Mouse (Mus musculus) induced T-regulatory cell, adult 2 months (primary cell): ENCODE results near the gene Mb.
A peak's percentile ranks its signal among the peaks of the same experiment; 100 is the strongest.

Experiments
- DNase-seq: peaks from one replicate; pipeline ENCODE4 v3.0.0-alpha.2; 2012; ENCODE audit warnings: low read depth

The Mb gene

DNA sequence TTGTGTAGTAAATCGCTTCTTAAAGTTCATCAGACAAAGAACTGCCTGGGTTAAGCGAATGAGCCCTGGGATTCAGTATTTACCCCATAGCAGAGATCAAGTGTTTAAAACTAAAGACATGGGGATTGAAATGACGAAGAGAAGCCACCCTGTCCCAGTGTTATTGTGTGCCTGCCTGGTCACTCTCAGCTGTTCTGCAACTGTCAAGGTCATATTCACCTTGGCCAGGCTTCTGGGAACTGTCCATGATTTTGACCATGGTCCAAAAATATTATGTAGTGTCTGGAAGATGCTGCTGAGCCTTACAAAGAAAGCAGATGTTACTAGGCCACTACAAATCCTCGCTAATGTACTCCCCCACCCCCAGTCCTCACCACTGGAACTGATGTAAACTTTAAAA, 70.7 kb downstream of the Mb start:
- DNase-seq = no peak

DNA sequence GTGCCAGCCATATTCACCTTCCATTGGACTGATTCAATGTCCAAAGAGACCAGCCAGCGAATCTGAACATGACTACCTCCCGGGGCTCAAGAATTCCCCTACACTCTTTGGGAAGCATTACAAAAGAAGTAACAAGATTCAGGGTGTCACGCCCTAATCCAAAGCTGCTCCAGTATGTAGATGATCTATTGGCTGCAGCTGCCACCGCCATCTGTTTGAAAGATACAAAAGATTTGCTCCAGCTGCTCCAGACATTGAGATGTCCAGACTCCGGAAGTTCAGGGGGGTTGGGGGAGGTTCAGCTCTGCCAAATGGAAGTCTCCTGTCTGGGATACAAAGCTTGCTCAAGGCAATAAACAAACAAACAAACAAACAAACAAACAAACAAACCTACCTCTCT, 73.9 kb downstream of the Mb start:
- no peak for DNase-seq

DNA sequence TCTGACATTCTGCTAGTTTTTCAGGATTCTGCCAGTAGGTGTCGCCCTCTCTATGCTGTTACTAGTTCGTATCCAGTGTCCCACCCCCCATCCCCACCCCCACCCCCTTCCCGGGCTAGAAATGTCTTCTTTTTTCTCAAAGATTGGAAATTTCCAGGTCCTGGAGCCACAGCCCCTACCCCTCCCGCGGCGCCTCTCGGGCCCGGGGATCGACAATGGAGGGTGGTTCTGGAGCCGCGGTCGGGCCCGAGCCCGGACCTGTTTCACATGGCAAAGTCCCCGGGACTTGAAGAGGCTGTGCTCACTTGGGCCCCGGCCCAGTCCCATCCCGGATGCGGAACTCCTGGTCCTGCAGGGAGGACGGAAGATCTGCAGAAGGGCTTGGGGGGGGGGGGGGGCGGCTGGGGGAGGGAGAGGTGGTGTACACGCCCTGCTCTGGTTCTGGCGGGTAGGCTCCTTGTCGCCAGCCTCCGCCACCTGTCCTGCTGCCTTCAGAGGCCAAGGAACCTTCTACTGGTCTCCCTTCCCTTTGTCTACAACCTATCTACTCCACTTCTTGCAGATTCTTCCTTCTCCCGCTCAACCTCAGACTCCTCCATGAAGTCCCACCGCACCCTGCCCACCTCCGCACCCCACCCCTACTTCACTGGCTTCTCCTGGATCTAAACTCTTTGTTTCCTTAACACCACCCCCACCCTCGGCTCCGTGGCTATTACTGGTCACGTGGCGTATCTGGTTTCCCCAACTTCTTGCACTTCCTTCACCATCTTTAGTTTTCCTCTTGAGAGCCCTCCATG, 76.4 kb downstream of the Mb start:
- peak; percentile 78 for DNase-seq

DNA sequence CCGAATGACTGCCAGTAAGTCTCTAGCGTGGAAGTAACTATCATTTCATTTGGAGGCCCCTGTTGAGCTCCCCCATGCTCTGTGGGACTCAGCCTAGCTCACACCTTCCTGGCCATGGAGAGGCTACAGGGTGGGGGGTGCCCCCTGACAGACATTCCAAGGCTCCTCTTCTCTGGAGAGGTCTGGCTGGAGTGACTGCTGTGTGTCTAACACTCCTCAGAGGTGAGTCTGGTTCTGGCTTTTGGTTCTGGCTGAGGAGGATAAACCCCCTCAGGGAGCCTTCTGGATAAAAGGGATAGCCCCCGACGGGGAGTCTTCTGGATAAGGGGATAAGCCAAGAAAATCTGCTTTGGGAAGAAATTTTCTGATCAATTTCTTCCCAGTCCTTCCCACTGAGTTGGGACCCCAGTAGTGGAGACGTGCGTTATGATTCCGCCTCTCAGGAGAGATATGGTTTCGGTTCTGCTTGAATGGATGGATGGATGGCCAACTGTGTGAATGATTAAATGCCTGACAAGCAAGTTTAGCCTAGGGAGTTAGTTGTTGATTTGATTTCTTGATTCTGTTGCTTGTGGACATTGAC, 77.1 kb downstream of the Mb start:
- no peak for DNase-seq

DNA sequence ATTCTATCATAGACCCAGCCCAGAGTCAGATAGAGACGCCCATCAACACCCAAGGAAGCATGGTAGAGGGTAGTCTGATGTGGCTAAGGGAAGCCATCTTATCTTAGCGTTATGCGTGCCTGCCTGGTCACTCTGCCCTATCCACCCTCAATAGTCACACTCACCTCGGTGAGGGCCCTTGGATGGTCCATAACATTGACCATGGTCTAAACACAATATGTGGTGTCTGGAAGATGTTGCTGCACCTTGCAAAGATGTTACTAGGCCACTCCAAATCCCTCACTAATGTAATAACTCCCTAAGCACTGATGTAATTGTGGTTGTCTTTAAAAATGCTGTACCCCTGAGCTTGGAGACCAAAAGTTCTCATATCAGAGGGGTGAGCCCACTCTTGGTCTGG, 77.8 kb downstream of the Mb start:
- no peak for DNase-seq
